Mouse (Mus musculus): ENCODE results near the gene Fxn. TPM values are rescaled to one million over a fixed set of nuclear protein-coding genes. Genes with fewer than 3 reads are reported as not detected.

The Fxn gene
- polyA plus RNA-seq, 1 experiment: 22.5 TPM

DNA sequence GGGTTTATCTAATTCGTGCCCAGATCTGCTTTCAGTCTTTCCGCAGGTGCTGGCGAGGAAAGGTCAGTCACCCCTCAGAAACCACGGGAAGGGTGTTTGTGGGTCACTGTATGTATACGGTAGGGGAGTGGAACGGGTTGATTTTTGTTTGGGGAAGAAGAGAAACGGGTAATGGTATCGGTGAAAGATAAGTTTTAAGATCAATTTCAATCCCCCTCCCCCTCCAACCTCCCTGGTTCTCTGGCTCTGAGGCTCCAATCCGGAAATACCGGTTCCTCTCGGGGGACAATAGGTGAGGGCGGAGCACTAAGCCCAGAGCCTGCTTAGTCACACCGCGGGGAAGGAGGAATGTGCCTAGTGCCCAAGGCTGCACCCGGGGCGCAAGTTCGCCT lies 55.1 kb downstream of the Fxn start:
- TF ChIP-seq POLR2A (IDR thresholded peaks at IDR 0.05; ENCODE audit: control insufficient read depth, extremely low read depth, insufficient read depth, low read length, poor library complexity): no peak
- TF ChIP-seq CTCF (IDR thresholded peaks at IDR 0.05; ENCODE audit: borderline replicate concordance, control insufficient read depth, extremely low read depth, insufficient read depth, low read length, poor library complexity): no peak
- Histone ChIP-seq H3K4me1 (replicated peaks; ENCODE audit: control insufficient read depth, insufficient read depth, low read length) (peaks cover 4% of the 10 kb centered on the region), H3K4me3 (ENCODE audit: control insufficient read depth, insufficient read depth, low read length) (peak overlapping the region; percentile 27), H3K36me3 (ENCODE audit: control insufficient read depth, insufficient read depth, low read length) (no peaks in the 10 kb centered on the region), H3K27ac (ENCODE audit: control insufficient read depth, insufficient read depth, low read length) (no peak overlapping the region), H3K27me3 (ENCODE audit: control insufficient read depth, insufficient read depth, low read length) (no peaks in the 10 kb centered on the region; the same call in 1 of the 2 replicates)
- DNase-seq: no peak
- 1% methylated on average over 17 of the region's 17 CpGs for WGBS

DNA sequence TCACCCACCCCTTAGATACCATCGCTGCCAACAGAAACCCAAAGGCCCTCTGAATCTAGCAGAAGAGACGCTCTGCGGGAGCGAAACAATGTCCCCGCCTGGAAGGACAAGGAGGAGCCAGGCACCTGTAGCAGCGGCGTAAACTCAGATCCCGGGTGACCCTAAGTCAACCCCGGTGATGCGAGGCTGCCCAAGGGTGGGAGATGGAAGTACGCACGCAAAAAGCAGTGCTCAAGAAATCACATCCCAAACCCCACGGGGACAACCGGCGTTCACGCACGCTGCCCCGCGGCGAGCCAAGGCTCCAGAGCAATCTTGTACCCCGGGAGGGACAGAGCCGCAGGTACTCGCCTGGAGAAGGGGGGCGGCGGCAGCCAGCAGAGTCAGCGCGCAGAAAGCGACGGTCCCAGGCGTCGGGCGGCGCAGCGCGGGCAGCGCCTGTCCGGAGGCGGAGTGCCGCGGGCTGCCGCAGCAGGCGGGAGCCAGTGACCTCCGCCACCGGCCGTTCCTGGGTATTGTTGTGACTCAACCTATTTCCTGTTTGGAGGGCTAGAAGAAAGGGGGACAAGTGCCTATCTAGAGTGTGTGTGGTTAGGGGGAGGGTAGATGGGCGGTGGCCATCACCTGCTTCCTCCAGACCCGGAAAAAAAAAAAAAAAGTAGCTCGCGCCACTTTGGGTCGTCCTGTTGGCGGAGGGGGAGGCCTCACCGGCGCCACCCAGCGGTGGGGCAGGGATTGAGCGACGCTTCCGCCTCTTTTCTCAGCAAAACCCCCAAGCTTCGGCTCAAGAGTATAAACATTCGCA lies 55.7 kb downstream of the Fxn start, which contains the start of gene Tjp2:
Gene Tjp2 (minus strand): TSS at position 531 of the 805 bp plus-strand sequence.
- H3K4me3 ChIP-seq (ENCODE audit: control insufficient read depth, insufficient read depth, low read length): peak within 1 kb of the TSS; percentile 27
- H3K27me3 ChIP-seq (ENCODE audit: control insufficient read depth, insufficient read depth, low read length): no peaks in the 10 kb centered on the region; the same call in 1 of the 2 replicates
- TF ChIP-seq CTCF (IDR thresholded peaks at IDR 0.05; ENCODE audit: borderline replicate concordance, control insufficient read depth, extremely low read depth, insufficient read depth, low read length, poor library complexity) (peak; percentile 73; the same call in 1 of the 2 replicates), POLR2A (IDR thresholded peaks at IDR 0.05; ENCODE audit: control insufficient read depth, extremely low read depth, insufficient read depth, low read length, poor library complexity) (no peak)
- no peak within 1 kb of the TSS for H3K27ac ChIP-seq (ENCODE audit: control insufficient read depth, insufficient read depth, low read length)
- DNase-seq: peak; percentile 24
- no peaks in the 10 kb centered on the region for H3K36me3 ChIP-seq (ENCODE audit: control insufficient read depth, insufficient read depth, low read length)
- peaks cover 4% of the 10 kb centered on the region for H3K4me1 ChIP-seq (replicated peaks; ENCODE audit: control insufficient read depth, insufficient read depth, low read length)
- WGBS: 3% methylated on average over 58 of the region's 59 CpGs

GRCm38 (mm10) chr19:24223851-24224251 lies 56.6 kb downstream of the Fxn start:
- 87% methylated on average over 11 of the region's 11 CpGs for WGBS
- Histone ChIP-seq H3K27me3 (ENCODE audit: control insufficient read depth, insufficient read depth, low read length) (no peaks in the 10 kb centered on the region; the same call in 1 of the 2 replicates), H3K36me3 (ENCODE audit: control insufficient read depth, insufficient read depth, low read length) (no peaks in the 10 kb centered on the region), H3K4me3 (ENCODE audit: control insufficient read depth, insufficient read depth, low read length) (no peak overlapping the region), H3K27ac (ENCODE audit: control insufficient read depth, insufficient read depth, low read length) (no peak overlapping the region), H3K4me1 (replicated peaks; ENCODE audit: control insufficient read depth, insufficient read depth, low read length) (peaks cover 4% of the 10 kb centered on the region)
- no peak for TF ChIP-seq POLR2A (IDR thresholded peaks at IDR 0.05; ENCODE audit: control insufficient read depth, extremely low read depth, insufficient read depth, low read length, poor library complexity)
- no peak for TF ChIP-seq CTCF (IDR thresholded peaks at IDR 0.05; ENCODE audit: borderline replicate concordance, control insufficient read depth, extremely low read depth, insufficient read depth, low read length, poor library complexity)
- no peak for DNase-seq

DNA sequence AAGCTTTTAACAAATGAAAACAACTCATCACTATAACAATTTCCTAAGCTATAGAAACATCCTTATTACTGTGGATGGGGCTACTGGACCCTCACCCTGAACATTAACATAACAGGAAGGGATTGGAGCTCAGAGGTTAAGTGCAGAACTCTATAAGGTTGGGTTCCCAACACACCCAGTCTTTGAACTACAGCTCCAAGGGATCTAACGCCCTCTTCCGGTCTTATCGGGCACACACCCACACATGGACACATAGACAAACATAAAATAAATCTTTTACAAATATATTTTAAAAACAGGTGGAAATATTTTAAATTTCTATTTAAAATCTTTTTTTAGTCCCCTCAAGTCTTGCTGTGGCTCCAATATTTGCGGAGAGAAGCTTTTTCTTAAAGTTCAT lies 59.0 kb downstream of the Fxn start:
- WGBS: 79% methylated on average over 4 of the region's 4 CpGs
- peaks cover 4% of the 10 kb centered on the region for H3K4me1 ChIP-seq (replicated peaks; ENCODE audit: control insufficient read depth, insufficient read depth, low read length)
- H3K36me3 ChIP-seq (ENCODE audit: control insufficient read depth, insufficient read depth, low read length): no peaks in the 10 kb centered on the region
- no peak overlapping the region for H3K4me3 ChIP-seq (ENCODE audit: control insufficient read depth, insufficient read depth, low read length)
- DNase-seq: no peak
- TF ChIP-seq CTCF (IDR thresholded peaks at IDR 0.05; ENCODE audit: borderline replicate concordance, control insufficient read depth, extremely low read depth, insufficient read depth, low read length, poor library complexity) (no peak), POLR2A (IDR thresholded peaks at IDR 0.05; ENCODE audit: control insufficient read depth, extremely low read depth, insufficient read depth, low read length, poor library complexity) (no peak)
- H3K27ac ChIP-seq (ENCODE audit: control insufficient read depth, insufficient read depth, low read length): no peak overlapping the region
- H3K27me3 ChIP-seq (ENCODE audit: control insufficient read depth, insufficient read depth, low read length): no peaks in the 10 kb centered on the region; the same call in 1 of the 2 replicates

GRCm38 (mm10) chr19:24220795-24221445 lies 59.5 kb downstream of the Fxn start:
- WGBS: 45% methylated on average over 14 of the region's 14 CpGs

GRCm38 (mm10) chr19:24219011-24219410 lies 61.4 kb downstream of the Fxn start:
- no peaks in the 10 kb centered on the region for H3K27me3 ChIP-seq (ENCODE audit: control insufficient read depth, insufficient read depth, low read length)
- H3K27ac ChIP-seq (ENCODE audit: control insufficient read depth, insufficient read depth, low read length): no peak overlapping the region
- no peak overlapping the region for H3K4me3 ChIP-seq (ENCODE audit: control insufficient read depth, insufficient read depth, low read length)
- DNase-seq: no peak
- WGBS: 90% methylated on average over 9 of the region's 9 CpGs
- TF ChIP-seq POLR2A (IDR thresholded peaks at IDR 0.05; ENCODE audit: control insufficient read depth, extremely low read depth, insufficient read depth, low read length, poor library complexity) (no peak), CTCF (IDR thresholded peaks at IDR 0.05; ENCODE audit: borderline replicate concordance, control insufficient read depth, extremely low read depth, insufficient read depth, low read length, poor library complexity) (no peak)
- H3K4me1 ChIP-seq (replicated peaks; ENCODE audit: control insufficient read depth, insufficient read depth, low read length): no peaks in the 10 kb centered on the region
- H3K36me3 ChIP-seq (ENCODE audit: control insufficient read depth, insufficient read depth, low read length): no peaks in the 10 kb centered on the region

More at GRCm38 (mm10) chr19:24220795-24221445, 59.5 kb downstream of the Fxn start:
- H3K4me1 ChIP-seq (replicated peaks; ENCODE audit: control insufficient read depth, insufficient read depth, low read length): peaks cover 4% of the 10 kb centered on the region
- H3K27ac ChIP-seq (ENCODE audit: control insufficient read depth, insufficient read depth, low read length): no peak overlapping the region
- H3K4me3 ChIP-seq (ENCODE audit: control insufficient read depth, insufficient read depth, low read length): no peak overlapping the region
- H3K27me3 ChIP-seq (ENCODE audit: control insufficient read depth, insufficient read depth, low read length): no peaks in the 10 kb centered on the region; the same call in 1 of the 2 replicates
- DNase-seq: no peak
- no peaks in the 10 kb centered on the region for H3K36me3 ChIP-seq (ENCODE audit: control insufficient read depth, insufficient read depth, low read length)
- TF ChIP-seq POLR2A (IDR thresholded peaks at IDR 0.05; ENCODE audit: control insufficient read depth, extremely low read depth, insufficient read depth, low read length, poor library complexity): no peak
- no peak for TF ChIP-seq CTCF (IDR thresholded peaks at IDR 0.05; ENCODE audit: borderline replicate concordance, control insufficient read depth, extremely low read depth, insufficient read depth, low read length, poor library complexity)

Measured in thymus, adult 2 months (tissue).